Mouse (Mus musculus) mouse trophoblast stem cell (cell line): ENCODE measurements around the gene Slc36a3.

Source experiments
- in situ Hi-C, 2 experiments: fragments of 300-500 bp; cut with MseI, MboI; formaldehyde crosslinking; loops; 2 replicates in 1 of 2; 3 replicates in 1 of 2; pipeline ENCODE4 v1.15.1; 2025

Slc36a3 gene

GRCm38 (mm10) chr11:55151608-55152007 is at the start of gene Slc36a3:
Gene Slc36a3 (minus strand): TSS chr11:55151708.
- in situ Hi-C loops, result no loop called here

- in situ Hi-C loops, result loop anchor here in 1 of 2 experiments (5.0 kb wide), 1 partner anchor 189 kb away; no protein-coding TSS in a partner anchor
Observed at GRCm38 (mm10) chr11:55197740-55198510, 46.4 kb upstream of the Slc36a3 start.

GRCm38 (mm10) chr11:55197086-55197485 is 45.6 kb upstream of the Slc36a3 start:
- in situ Hi-C loops, result loop anchor here in 1 of 2 experiments (5.0 kb wide), 1 partner anchor 190 kb away; no protein-coding TSS in a partner anchor

GRCm38 (mm10) chr11:55190216-55190615 is 38.7 kb upstream of the Slc36a3 start:
- in situ Hi-C loops, result no loop called here

- in situ Hi-C loops, result no loop called here
Observed at GRCm38 (mm10) chr11:55187777-55188176, 36.3 kb upstream of the Slc36a3 start.

- in situ Hi-C loops, result no loop called here
Observed at GRCm38 (mm10) chr11:55187292-55187691, 35.8 kb upstream of the Slc36a3 start.

- in situ Hi-C loops, result no loop called here
Observed at GRCm38 (mm10) chr11:55184733-55185291, 33.3 kb upstream of the Slc36a3 start, which contains the start of gene Slc36a2. Gene Slc36a2 (minus strand): TSS chr11:55185077.

GRCm38 (mm10) chr11:55184246-55184645 is 32.7 kb upstream of the Slc36a3 start:
- in situ Hi-C loops, result no loop called here

- in situ Hi-C loops, result no loop called here
Observed at GRCm38 (mm10) chr11:55183124-55183523, 31.6 kb upstream of the Slc36a3 start.

GRCm38 (mm10) chr11:55179856-55180255 is 28.3 kb upstream of the Slc36a3 start:
- in situ Hi-C loops, result no loop called here

GRCm38 (mm10) chr11:55178830-55179229 is 27.3 kb upstream of the Slc36a3 start:
- in situ Hi-C loops, result no loop called here

GRCm38 (mm10) chr11:55170501-55170900 is 19.0 kb upstream of the Slc36a3 start:
- in situ Hi-C loops, result no loop called here

GRCm38 (mm10) chr11:55168914-55169313 is 17.4 kb upstream of the Slc36a3 start:
- in situ Hi-C loops, result no loop called here

- in situ Hi-C loops, result no loop called here
Observed at GRCm38 (mm10) chr11:55168504-55168903, 17.0 kb upstream of the Slc36a3 start.

GRCm38 (mm10) chr11:55165748-55166147 is 14.2 kb upstream of the Slc36a3 start:
- in situ Hi-C loops, result no loop called here

GRCm38 (mm10) chr11:55164723-55165122 is 13.2 kb upstream of the Slc36a3 start:
- in situ Hi-C loops, result no loop called here

GRCm38 (mm10) chr11:55162670-55163069 is 11.2 kb upstream of the Slc36a3 start:
- in situ Hi-C loops, result no loop called here

GRCm38 (mm10) chr11:55158785-55159359 is 7.4 kb upstream of the Slc36a3 start:
- in situ Hi-C loops, result loop anchor here in 1 of 2 experiments (5.0 kb wide), 2 partner anchors 57 to 117 kb away; no protein-coding TSS in a partner anchor

- in situ Hi-C loops, result loop anchor here in 1 of 2 experiments (5.0 kb wide), 2 partner anchors 53 to 113 kb away; no protein-coding TSS in a partner anchor
Observed at GRCm38 (mm10) chr11:55155070-55155421, 3.5 kb upstream of the Slc36a3 start.

- in situ Hi-C loops, result loop anchor here in 1 of 2 experiments (5.0 kb wide), 2 partner anchors 52 to 112 kb away; no protein-coding TSS in a partner anchor
Observed at GRCm38 (mm10) chr11:55154398-55155069, 3.0 kb upstream of the Slc36a3 start.

GRCm38 (mm10) chr11:55148461-55148860 is 3.0 kb downstream of the Slc36a3 start:
- in situ Hi-C loops, result no loop called here

GRCm38 (mm10) chr11:55147423-55147822 is 4.1 kb downstream of the Slc36a3 start:
- in situ Hi-C loops, result no loop called here
